Mouse (Mus musculus) kidney, postnatal 36 days (tissue): ENCODE measurements around the gene Myt1l.

Source experiments
- DNase-seq, 2 experiments: peaks; one replicate each; pipeline ENCODE4 v3.0.0; 2021 to 2022; ENCODE audit warnings: mixed read lengths in 2 of 2

Myt1l gene

DNA sequence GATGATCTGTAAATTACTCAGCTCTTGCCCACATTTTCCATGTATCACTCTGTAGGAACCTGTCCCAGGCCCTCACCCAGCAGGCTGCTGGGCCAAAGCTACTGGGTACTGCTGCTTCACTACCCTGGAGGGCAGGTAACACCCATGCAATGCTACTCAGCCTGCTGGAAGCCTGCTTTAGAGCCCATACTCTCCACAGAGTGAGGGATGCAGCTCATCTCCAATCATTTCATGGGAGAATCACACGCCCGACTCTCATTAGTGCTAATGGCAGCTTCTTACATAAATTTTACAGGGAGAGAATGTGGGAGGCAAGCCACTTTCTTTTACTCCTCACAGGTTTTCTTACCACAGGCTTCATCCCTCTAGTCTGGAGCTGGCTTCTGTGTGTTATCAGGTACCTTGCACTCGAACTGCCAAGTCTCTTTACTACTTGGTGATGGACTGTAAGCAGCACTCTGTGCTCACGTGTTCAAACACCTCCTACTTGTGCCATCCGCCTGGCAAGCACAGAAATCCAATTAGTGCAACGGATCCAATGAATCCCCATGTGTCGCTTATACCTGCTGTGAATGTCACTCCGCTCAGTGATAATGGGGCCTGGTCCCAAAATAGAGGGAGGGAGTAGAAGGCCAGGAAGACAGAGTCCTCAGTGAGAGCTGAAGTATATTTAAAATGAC is 212.3 kb downstream of the Myt1l start:
- no peak for DNase-seq

GRCm38 (mm10) chr12:29741181-29741580 is 213.0 kb downstream of the Myt1l start:
- DNase-seq: no peak

DNA sequence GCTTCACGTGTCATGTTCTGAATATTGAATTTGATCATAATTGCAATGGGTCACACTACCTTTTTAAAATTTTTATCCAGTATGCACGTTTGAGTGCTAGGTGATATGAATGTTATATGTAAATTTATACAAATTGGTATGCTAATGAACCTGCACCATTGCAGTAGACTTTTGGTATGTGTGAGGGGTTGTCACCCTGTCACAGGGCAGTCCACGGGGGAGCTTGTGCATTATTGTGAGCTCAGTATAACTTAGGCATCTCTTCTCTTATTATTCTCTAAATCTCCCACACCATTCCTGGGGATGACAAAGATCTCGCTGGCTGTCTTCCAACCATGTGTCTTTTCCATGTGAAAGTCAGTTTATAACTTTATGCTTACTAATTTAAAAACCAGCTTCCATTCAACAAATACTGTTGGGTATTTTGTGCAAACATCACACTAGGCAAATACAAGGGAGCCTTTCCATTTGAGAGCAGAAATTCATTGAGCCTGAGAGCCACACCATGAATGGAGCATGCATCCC is 222.5 kb downstream of the Myt1l start:
- no peak for DNase-seq

DNA sequence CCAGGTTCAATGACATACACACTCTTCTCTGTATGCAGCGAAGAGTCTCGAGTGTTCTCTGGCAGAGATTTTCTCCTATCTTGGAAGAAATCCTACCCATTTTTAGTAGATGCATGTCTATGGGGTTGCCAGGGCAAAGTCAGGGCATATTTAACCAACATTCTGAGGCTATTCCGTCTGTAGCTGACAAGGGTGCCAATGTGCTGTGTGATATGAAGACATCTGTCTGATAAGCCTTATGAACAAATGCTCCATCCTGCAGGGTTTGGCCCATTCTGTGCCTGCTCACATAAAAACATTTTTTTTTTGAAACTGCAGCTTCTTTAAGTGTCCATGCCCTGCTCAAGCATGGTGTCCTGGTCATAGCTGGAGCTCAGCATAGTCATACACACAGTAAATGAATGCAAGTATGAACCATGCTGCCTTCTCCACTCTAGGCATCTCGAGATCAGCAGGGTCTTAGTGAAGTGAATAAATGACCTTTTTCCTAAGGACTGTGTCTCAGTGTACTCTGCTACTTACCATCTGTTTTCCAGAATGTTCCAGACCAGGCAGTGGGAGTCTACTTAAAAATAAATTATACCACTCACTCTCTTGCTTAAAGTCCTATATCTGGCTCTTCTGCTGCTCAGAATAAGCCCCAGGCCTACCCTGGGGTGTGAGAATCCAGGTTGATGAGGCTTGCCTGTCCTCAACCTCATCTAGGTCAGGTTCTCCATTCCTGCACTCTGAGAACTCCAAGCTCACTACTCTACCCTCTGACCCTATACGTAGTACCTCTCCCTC is 227.1 kb downstream of the Myt1l start:
- DNase-seq: no peak

DNA sequence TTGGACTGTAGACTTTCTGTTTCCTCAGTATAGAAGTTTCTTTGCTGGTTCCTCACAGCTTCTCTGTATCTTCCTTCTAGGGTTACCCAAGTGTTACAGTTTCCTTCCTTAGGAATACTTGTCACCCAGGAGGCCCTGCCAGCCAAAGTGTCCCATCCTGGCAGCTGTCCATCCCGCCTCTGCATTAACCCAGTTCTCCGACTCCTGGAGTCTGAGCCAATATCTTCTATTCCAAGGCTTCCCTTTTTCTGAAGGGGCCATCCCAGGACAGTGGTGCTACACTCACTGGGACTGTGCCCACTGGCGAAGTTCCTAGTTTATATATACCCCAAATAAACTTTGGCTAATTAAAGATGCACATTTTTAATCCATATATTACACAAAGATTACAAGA is 227.7 kb downstream of the Myt1l start:
- DNase-seq: no peak

GRCm38 (mm10) chr12:29760611-29761010 is 232.4 kb downstream of the Myt1l start:
- DNase-seq: no peak

- DNase-seq: no peak
Measured at GRCm38 (mm10) chr12:29766158-29766557, 238.0 kb downstream of the Myt1l start.

GRCm38 (mm10) chr12:29771791-29772190 is 243.6 kb downstream of the Myt1l start:
- no peak for DNase-seq

DNA sequence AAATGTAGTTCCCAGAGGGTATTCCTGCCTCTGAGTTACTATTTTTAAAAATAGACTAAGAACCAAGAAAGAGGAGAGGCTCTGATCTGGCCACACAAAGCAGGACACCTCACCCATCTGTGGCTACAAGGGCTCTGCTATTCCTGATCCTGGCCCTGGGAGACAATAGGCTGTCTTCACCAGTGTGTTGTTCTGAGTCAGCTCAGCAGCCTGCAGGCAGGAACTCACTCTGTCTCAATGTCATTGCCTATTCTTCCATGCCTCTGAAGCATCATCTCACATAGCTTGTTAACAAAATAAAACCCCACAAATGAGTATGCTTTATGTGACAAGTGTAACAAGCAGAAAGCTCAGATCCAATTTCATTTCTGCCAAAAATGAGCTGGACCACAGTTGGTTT is 244.2 kb downstream of the Myt1l start:
- no peak for DNase-seq

- no peak for DNase-seq
Measured at GRCm38 (mm10) chr12:29778901-29779300, 250.7 kb downstream of the Myt1l start.

DNA sequence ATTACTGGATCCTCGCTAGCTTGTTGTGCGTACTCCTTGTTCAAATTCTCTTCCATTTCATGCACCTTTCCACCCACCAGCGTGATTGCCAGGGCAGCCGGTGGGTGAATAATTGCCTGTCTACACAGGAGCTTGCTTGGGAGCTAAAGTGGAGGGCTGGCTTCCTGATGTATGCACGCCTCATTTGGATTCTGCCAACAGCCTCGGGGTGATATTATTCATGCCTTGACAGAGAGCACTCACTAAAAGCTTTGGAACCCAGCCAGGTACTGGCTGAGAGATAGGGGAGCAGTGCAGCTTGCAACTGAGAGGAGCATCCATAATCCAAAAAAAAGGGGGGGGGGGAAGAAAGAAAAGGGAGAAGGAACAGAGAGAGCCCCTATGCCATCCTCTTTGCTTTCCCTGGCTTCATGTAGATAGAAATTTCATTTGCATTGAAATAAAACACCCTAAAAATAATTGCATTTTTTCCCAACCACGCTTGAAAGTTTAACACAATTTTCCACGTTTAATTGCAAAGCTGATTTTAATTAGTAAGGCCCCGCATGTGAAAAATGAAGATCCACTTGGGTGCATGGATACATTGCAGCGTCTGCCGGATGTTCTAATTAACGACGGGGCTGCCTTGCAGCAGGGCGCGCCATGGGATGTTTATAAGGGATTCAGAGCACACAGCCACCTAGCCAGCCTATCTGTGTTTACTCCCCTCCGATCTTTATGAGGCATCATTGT is 261.3 kb downstream of the Myt1l start:
- DNase-seq: peak in 1 of 2 experiments; percentile 2

DNA sequence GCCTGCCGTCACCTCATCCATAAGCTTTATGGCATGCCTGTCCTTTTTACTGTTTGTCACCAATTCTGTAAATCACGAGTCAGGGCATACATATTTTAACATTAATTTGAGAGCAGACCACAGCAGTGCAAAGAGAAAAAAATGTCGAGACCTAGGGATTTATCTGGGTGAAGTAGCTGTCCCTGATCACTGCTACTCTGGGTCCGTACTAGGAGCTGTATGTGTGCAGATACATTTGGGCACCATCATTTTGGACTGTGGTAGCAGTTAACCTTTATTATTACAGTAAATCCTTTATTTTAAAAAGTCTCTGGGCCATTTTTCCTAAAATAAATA is 261.8 kb downstream of the Myt1l start:
- DNase-seq: no peak

DNA sequence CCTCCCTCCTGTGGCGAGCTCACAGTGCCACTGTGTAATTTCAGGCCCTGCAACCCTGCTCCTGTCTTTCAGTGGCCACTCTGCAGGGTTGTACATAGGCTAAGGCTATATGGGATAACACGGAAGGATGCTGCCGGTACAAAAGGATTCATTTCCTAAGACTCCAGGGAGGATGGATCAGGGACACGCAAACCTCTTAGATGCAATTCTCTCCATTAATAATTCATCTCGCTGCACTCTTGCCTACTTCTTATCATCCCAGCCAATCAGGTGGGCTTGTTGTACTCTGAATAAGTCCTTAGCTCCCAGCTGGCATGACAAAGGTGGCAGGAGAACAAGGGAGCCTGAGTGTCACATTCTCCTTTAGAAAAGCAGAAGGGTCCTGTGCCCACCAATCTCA is 264.8 kb downstream of the Myt1l start:
- no peak for DNase-seq

GRCm38 (mm10) chr12:29795107-29795673 is 267.0 kb downstream of the Myt1l start:
- no peak for DNase-seq

- no peak for DNase-seq
Measured at GRCm38 (mm10) chr12:29798595-29799391, 270.6 kb downstream of the Myt1l start.

GRCm38 (mm10) chr12:29806415-29806814 is 278.2 kb downstream of the Myt1l start:
- DNase-seq: no peak

GRCm38 (mm10) chr12:29809569-29810185 is 281.5 kb downstream of the Myt1l start:
- DNase-seq: no peak

- DNase-seq: no peak
Measured at GRCm38 (mm10) chr12:29815466-29815865, 287.3 kb downstream of the Myt1l start.

DNA sequence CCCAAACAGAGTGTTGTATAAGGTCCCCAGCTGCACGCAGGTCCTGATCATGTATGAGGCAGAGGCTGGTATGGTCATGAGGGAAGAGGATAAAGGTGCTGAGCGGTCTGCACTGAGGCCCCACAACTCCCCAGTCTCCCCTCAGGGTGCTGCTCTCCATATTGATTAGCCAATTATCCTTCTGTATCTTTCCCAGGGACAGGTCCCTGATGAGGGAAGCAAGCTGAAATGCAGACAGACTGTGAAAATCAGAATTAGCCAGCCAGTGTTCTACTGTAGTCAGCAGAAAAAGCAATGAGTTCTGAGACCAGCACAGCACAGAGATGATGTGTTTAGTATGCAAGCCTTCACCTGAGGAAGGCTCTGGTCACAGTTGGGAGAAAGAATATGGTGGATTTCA is 287.9 kb downstream of the Myt1l start:
- no peak for DNase-seq

- no peak for DNase-seq
Measured at GRCm38 (mm10) chr12:29816761-29817160, 288.6 kb downstream of the Myt1l start.

DNA sequence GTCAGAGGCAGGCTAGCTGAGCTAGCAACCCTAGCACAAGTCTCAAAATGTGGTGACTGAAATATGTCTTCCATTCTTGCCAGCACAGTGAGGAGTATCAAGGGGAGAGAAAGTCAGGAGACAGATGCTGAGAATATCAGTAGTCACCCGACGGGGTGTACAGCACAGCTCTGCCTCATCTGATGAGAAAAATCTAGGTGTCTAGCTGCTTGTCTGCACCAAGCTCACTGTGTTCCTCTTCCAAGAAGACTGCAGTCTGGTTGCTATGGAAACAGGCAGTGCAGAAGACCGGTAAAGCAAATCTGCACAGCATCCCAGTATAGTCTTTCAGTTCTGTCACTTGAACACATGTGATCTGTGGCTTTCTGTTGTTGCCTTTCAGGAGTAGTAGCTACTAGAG is 294.0 kb downstream of the Myt1l start:
- DNase-seq: no peak
